Mouse (Mus musculus) hindbrain, embryonic 14.5 days (tissue): ENCODE measurements at regions not wholly inside any gene's neighbourhood (a gene's known extent, or its start where the extent isn't known, plus 50 kb on each side); places are given as distances from the start of the nearest gene placed in this dataset.

Experiments
- ATAC-seq: fragments of 200-750 bp; cut with Nextera tagmentation; 2 replicates; pipeline ENCODE4 v1.8.0; 2017; ENCODE audit warnings: moderate number of reproducible peaks, mild to moderate bottlenecking, moderate TSS enrichment, moderate library complexity; ENCODE audit not compliant: low FRiP score
- DNase-seq: peaks from one replicate; pipeline ENCODE4 v3.0.0-alpha.2; 2015; ENCODE audit warnings: low spot score
- H3K27ac ChIP-seq: fragments of 300-500 bp; sonication (generic); 2 replicates; pipeline ENCODE4 v1.5.1; 2014; ENCODE audit warnings: mild to moderate bottlenecking, moderate library complexity
- H3K27me3 ChIP-seq: fragments of 300-500 bp; sonication (generic); 2 replicates; pipeline ENCODE4 v1.6.1; 2014; ENCODE audit warnings: mild to moderate bottlenecking, low read length, mixed read lengths; ENCODE audit not compliant: control insufficient read depth, insufficient read depth
- H3K36me3 ChIP-seq: fragments of 300-500 bp; sonication (generic); replicated peaks from 2 replicates; pipeline ENCODE4 v1.6.1; 2014; ENCODE audit not compliant: control insufficient read depth, insufficient read depth
- H3K4me1 ChIP-seq: fragments of 300-500 bp; sonication (generic); replicated peaks from 2 replicates; pipeline ENCODE4 v1.6.1; 2014; ENCODE audit warnings: antibody characterized with exemption, low read length, mixed read lengths; ENCODE audit not compliant: control insufficient read depth, insufficient read depth
- H3K4me2 ChIP-seq: fragments of 300-500 bp; sonication (generic); replicated peaks from 2 replicates; pipeline ENCODE4 v1.6.1; 2014; ENCODE audit warnings: mild to moderate bottlenecking, moderate library complexity
- H3K4me3 ChIP-seq: fragments of 300-500 bp; sonication (generic); replicated peaks from 2 replicates; pipeline ENCODE4 v1.5.1; 2014; ENCODE audit warnings: mild to moderate bottlenecking, low read length
- H3K9ac ChIP-seq: fragments of 300-500 bp; sonication (generic); 2 replicates; pipeline ENCODE4 v1.6.1; 2014
- H3K9me3 ChIP-seq: fragments of 300-500 bp; sonication (generic); 2 replicates; pipeline ENCODE4 v1.6.1; 2016; ENCODE audit warnings: low read length; ENCODE audit not compliant: control insufficient read depth
- WGBS: fragments of 180-500 bp; shearing (Covaris S2); extraction: QIAGEN DNeasy Blood & Tissue Kit; methylation state at CpG from one replicate; pipeline ENCODE4 v1.1.7; 2014; 5-methylcytosine and 5-hydroxymethylcytosine counted together

GRCm38 (mm10) chrX:11983276-11983675 is 176.9 kb downstream of the Bcor start:
- ATAC-seq (no peak), DNase-seq (no peak)

More at GRCm38 (mm10) chrX:11983276-11983675, 176.9 kb downstream of the Bcor start:
- H3K27me3 ChIP-seq: 0 out of 2 replicates have a peak, but pooled peaks cover 6% of the 10 kb centered on the region
- H3K27ac ChIP-seq: no peak overlapping the region
- no peak overlapping the region for H3K4me3 ChIP-seq
- no peak overlapping the region for H3K9ac ChIP-seq
- no peaks in the 10 kb centered on the region for H3K4me1 ChIP-seq
- no peaks in the 10 kb centered on the region for H3K36me3 ChIP-seq
- H3K4me2 ChIP-seq: no peak overlapping the region
- 93% methylated on average over 1 of the region's 1 CpGs for WGBS
- H3K9me3 ChIP-seq: no peaks in the 10 kb centered on the region
